Mouse (Mus musculus): ENCODE measurements around the gene Ifna1. TPM values are rescaled to one million over a fixed set of nuclear protein-coding genes. Genes with fewer than 3 reads are reported as not detected.

Ifna1 gene
- total and polyA plus RNA-seq, 3 experiments: not detected

Other genes starting within 250 kb of the Ifna1 start
- not detected in 2 replicates for gene Ifna12, start 246.7 kb upstream of the Ifna1 start, total RNA-seq (2012; rRNA removed)
- not detected for gene Ifna12, start 246.7 kb upstream of the Ifna1 start, polyA plus RNA-seq (2012; ENCODE audit: insufficient read depth in 1 of 2, insufficient read length in 2 of 2, low read depth in 1 of 2, low replicate concordance in 2 of 2, missing spikeins in 1 of 2)
- gene C87499, start 215.7 kb upstream of the Ifna1 start, total RNA-seq (2012; rRNA removed): not detected in 2 replicates
- not detected for gene C87499, start 215.7 kb upstream of the Ifna1 start, polyA plus RNA-seq (2012; ENCODE audit: insufficient read depth in 1 of 2, insufficient read length in 2 of 2, low read depth in 1 of 2, low replicate concordance in 2 of 2, missing spikeins in 1 of 2)
- not detected in 2 replicates for gene Ifna13, start 205.6 kb upstream of the Ifna1 start, total RNA-seq (2012; rRNA removed)
- gene Ifna13, start 205.6 kb upstream of the Ifna1 start, polyA plus RNA-seq (2012; ENCODE audit: insufficient read depth in 1 of 2, insufficient read length in 2 of 2, low read depth in 1 of 2, low replicate concordance in 2 of 2, missing spikeins in 1 of 2): not detected
- not detected in 2 replicates for gene Ifna16, start 173.2 kb upstream of the Ifna1 start, total RNA-seq (2012; rRNA removed)
- not detected for gene Ifna16, start 173.2 kb upstream of the Ifna1 start, polyA plus RNA-seq (2012; ENCODE audit: insufficient read depth in 1 of 2, insufficient read length in 2 of 2, low read depth in 1 of 2, low replicate concordance in 2 of 2, missing spikeins in 1 of 2)
- not detected in 2 replicates for gene Ifna2, start 166.2 kb upstream of the Ifna1 start, total RNA-seq (2012; rRNA removed)
- not detected for gene Ifna2, start 166.2 kb upstream of the Ifna1 start, polyA plus RNA-seq (2012; ENCODE audit: insufficient read depth in 1 of 2, insufficient read length in 2 of 2, low read depth in 1 of 2, low replicate concordance in 2 of 2, missing spikeins in 1 of 2)
- not detected in 2 replicates for gene Ifnab, start 158.7 kb upstream of the Ifna1 start, total RNA-seq (2012; rRNA removed)
- gene Ifnab, start 158.7 kb upstream of the Ifna1 start, polyA plus RNA-seq (2012; ENCODE audit: insufficient read depth in 1 of 2, insufficient read length in 2 of 2, low read depth in 1 of 2, low replicate concordance in 2 of 2, missing spikeins in 1 of 2): not detected
- gene Gm26566, start 128.3 kb upstream of the Ifna1 start, total RNA-seq (2012; rRNA removed): 7.8 and 9.8 TPM in 2 replicates
- gene Gm26566, start 128.3 kb upstream of the Ifna1 start, polyA plus RNA-seq (2012; ENCODE audit: insufficient read depth in 1 of 2, insufficient read length in 2 of 2, low read depth in 1 of 2, low replicate concordance in 2 of 2, missing spikeins in 1 of 2): under 1 TPM in 1 of 2 experiments, not detected in 1; 0.40 TPM
- gene Klhl9, start 127.6 kb upstream of the Ifna1 start, total RNA-seq (2012; rRNA removed): 33.9 and 35.1 TPM in 2 replicates
- gene Klhl9, start 127.6 kb upstream of the Ifna1 start, polyA plus RNA-seq (2012; ENCODE audit: insufficient read depth in 1 of 2, insufficient read length in 2 of 2, low read depth in 1 of 2, low replicate concordance in 2 of 2, missing spikeins in 1 of 2): 10 to 100 TPM; 16.6 to 69.5 TPM
- not detected in 2 replicates for gene Gm13271, start 95.2 kb upstream of the Ifna1 start, total RNA-seq (2012; rRNA removed)
- not detected for gene Gm13271, start 95.2 kb upstream of the Ifna1 start, polyA plus RNA-seq (2012; ENCODE audit: insufficient read depth in 1 of 2, insufficient read length in 2 of 2, low read depth in 1 of 2, low replicate concordance in 2 of 2, missing spikeins in 1 of 2)
- not detected in 2 replicates for gene Gm13283, start 90.0 kb upstream of the Ifna1 start, total RNA-seq (2012; rRNA removed)
- not detected for gene Gm13283, start 90.0 kb upstream of the Ifna1 start, polyA plus RNA-seq (2012; ENCODE audit: insufficient read depth in 1 of 2, insufficient read length in 2 of 2, low read depth in 1 of 2, low replicate concordance in 2 of 2, missing spikeins in 1 of 2)
- gene Gm13290, start 76.3 kb upstream of the Ifna1 start, total RNA-seq (2012; rRNA removed): not detected in 2 replicates
- under 1 TPM in 1 of 2 experiments, not detected in 1; 0.29 TPM for gene Gm13290, start 76.3 kb upstream of the Ifna1 start, polyA plus RNA-seq (2012; ENCODE audit: insufficient read depth in 1 of 2, insufficient read length in 2 of 2, low read depth in 1 of 2, low replicate concordance in 2 of 2, missing spikeins in 1 of 2)
- gene Gm13289, start 73.2 kb upstream of the Ifna1 start, total RNA-seq (2012; rRNA removed): not detected in 2 replicates
- gene Gm13289, start 73.2 kb upstream of the Ifna1 start, polyA plus RNA-seq (2012; ENCODE audit: insufficient read depth in 1 of 2, insufficient read length in 2 of 2, low read depth in 1 of 2, low replicate concordance in 2 of 2, missing spikeins in 1 of 2): not detected
- not detected in 2 replicates for gene Gm13272, start 70.2 kb upstream of the Ifna1 start, total RNA-seq (2012; rRNA removed)
- gene Gm13272, start 70.2 kb upstream of the Ifna1 start, polyA plus RNA-seq (2012; ENCODE audit: insufficient read depth in 1 of 2, insufficient read length in 2 of 2, low read depth in 1 of 2, low replicate concordance in 2 of 2, missing spikeins in 1 of 2): not detected
- gene Ifnz, start 68.0 kb upstream of the Ifna1 start, total RNA-seq (2012; rRNA removed): not detected in 2 replicates
- gene Ifnz, start 68.0 kb upstream of the Ifna1 start, polyA plus RNA-seq (2012; ENCODE audit: insufficient read depth in 1 of 2, insufficient read length in 2 of 2, low read depth in 1 of 2, low replicate concordance in 2 of 2, missing spikeins in 1 of 2): under 1 TPM in 1 of 2 experiments, not detected in 1; 0.11 TPM
- not detected in 2 replicates for gene Gm13276, start 64.4 kb upstream of the Ifna1 start, total RNA-seq (2012; rRNA removed)
- gene Gm13276, start 64.4 kb upstream of the Ifna1 start, polyA plus RNA-seq (2012; ENCODE audit: insufficient read depth in 1 of 2, insufficient read length in 2 of 2, low read depth in 1 of 2, low replicate concordance in 2 of 2, missing spikeins in 1 of 2): not detected
- not detected in 2 replicates for gene Gm13277, start 61.5 kb upstream of the Ifna1 start, total RNA-seq (2012; rRNA removed)
- gene Gm13277, start 61.5 kb upstream of the Ifna1 start, polyA plus RNA-seq (2012; ENCODE audit: insufficient read depth in 1 of 2, insufficient read length in 2 of 2, low read depth in 1 of 2, low replicate concordance in 2 of 2, missing spikeins in 1 of 2): not detected
- gene Gm13278, start 58.5 kb upstream of the Ifna1 start, total RNA-seq (2012; rRNA removed): not detected in 2 replicates
- gene Gm13278, start 58.5 kb upstream of the Ifna1 start, polyA plus RNA-seq (2012; ENCODE audit: insufficient read depth in 1 of 2, insufficient read length in 2 of 2, low read depth in 1 of 2, low replicate concordance in 2 of 2, missing spikeins in 1 of 2): not detected
- gene Gm13275, start 55.6 kb upstream of the Ifna1 start, total RNA-seq (2012; rRNA removed): not detected in 2 replicates
- under 1 TPM in 1 of 2 experiments, not detected in 1; 0.52 TPM for gene Gm13275, start 55.6 kb upstream of the Ifna1 start, polyA plus RNA-seq (2012; ENCODE audit: insufficient read depth in 1 of 2, insufficient read length in 2 of 2, low read depth in 1 of 2, low replicate concordance in 2 of 2, missing spikeins in 1 of 2)
- gene Gm13279, start 52.7 kb upstream of the Ifna1 start, total RNA-seq (2012; rRNA removed): not detected in 2 replicates
- not detected for gene Gm13279, start 52.7 kb upstream of the Ifna1 start, polyA plus RNA-seq (2012; ENCODE audit: insufficient read depth in 1 of 2, insufficient read length in 2 of 2, low read depth in 1 of 2, low replicate concordance in 2 of 2, missing spikeins in 1 of 2)
- gene Gm13285, start 50.4 kb upstream of the Ifna1 start, total RNA-seq (2012; rRNA removed): 0.10 TPM in 1 of 2 replicates, not detected in the other
- under 1 TPM in 1 of 2 experiments, not detected in 1; 0.14 TPM for gene Gm13285, start 50.4 kb upstream of the Ifna1 start, polyA plus RNA-seq (2012; ENCODE audit: insufficient read depth in 1 of 2, insufficient read length in 2 of 2, low read depth in 1 of 2, low replicate concordance in 2 of 2, missing spikeins in 1 of 2)
- not detected in 2 replicates for gene Gm13287, start 46.8 kb upstream of the Ifna1 start, total RNA-seq (2012; rRNA removed)
- not detected for gene Gm13287, start 46.8 kb upstream of the Ifna1 start, polyA plus RNA-seq (2012; ENCODE audit: insufficient read depth in 1 of 2, insufficient read length in 2 of 2, low read depth in 1 of 2, low replicate concordance in 2 of 2, missing spikeins in 1 of 2)
- not detected in 2 replicates for gene Gm13288, start 44.6 kb upstream of the Ifna1 start, total RNA-seq (2012; rRNA removed)
- gene Gm13288, start 44.6 kb upstream of the Ifna1 start, polyA plus RNA-seq (2012; ENCODE audit: insufficient read depth in 1 of 2, insufficient read length in 2 of 2, low read depth in 1 of 2, low replicate concordance in 2 of 2, missing spikeins in 1 of 2): not detected
- gene Ifna7, start 33.9 kb upstream of the Ifna1 start, total RNA-seq (2012; rRNA removed): not detected in 2 replicates
- not detected for gene Ifna7, start 33.9 kb upstream of the Ifna1 start, polyA plus RNA-seq (2012; ENCODE audit: insufficient read depth in 1 of 2, insufficient read length in 2 of 2, low read depth in 1 of 2, low replicate concordance in 2 of 2, missing spikeins in 1 of 2)
- not detected in 2 replicates for gene Ifna11, start 30.1 kb upstream of the Ifna1 start, total RNA-seq (2012; rRNA removed)
- not detected for gene Ifna11, start 30.1 kb upstream of the Ifna1 start, polyA plus RNA-seq (2012; ENCODE audit: insufficient read depth in 1 of 2, insufficient read length in 2 of 2, low read depth in 1 of 2, low replicate concordance in 2 of 2, missing spikeins in 1 of 2)
- not detected in 2 replicates for gene Ifna6, start 22.7 kb upstream of the Ifna1 start, total RNA-seq (2012; rRNA removed)
- gene Ifna6, start 22.7 kb upstream of the Ifna1 start, polyA plus RNA-seq (2012; ENCODE audit: insufficient read depth in 1 of 2, insufficient read length in 2 of 2, low read depth in 1 of 2, low replicate concordance in 2 of 2, missing spikeins in 1 of 2): not detected
- gene Ifna5, start 14.6 kb upstream of the Ifna1 start, total RNA-seq (2012; rRNA removed): not detected in 2 replicates
- not detected for gene Ifna5, start 14.6 kb upstream of the Ifna1 start, polyA plus RNA-seq (2012; ENCODE audit: insufficient read depth in 1 of 2, insufficient read length in 2 of 2, low read depth in 1 of 2, low replicate concordance in 2 of 2, missing spikeins in 1 of 2)
- gene Ifna4, start 8.2 kb upstream of the Ifna1 start, total RNA-seq (2012; rRNA removed): not detected in 2 replicates
- not detected for gene Ifna4, start 8.2 kb upstream of the Ifna1 start, polyA plus RNA-seq (2012; ENCODE audit: insufficient read depth in 1 of 2, insufficient read length in 2 of 2, low read depth in 1 of 2, low replicate concordance in 2 of 2, missing spikeins in 1 of 2)
- gene Ifne, start 30.1 kb downstream of the Ifna1 start, total RNA-seq (2012; rRNA removed): not detected in 2 replicates
- gene Ifne, start 30.1 kb downstream of the Ifna1 start, polyA plus RNA-seq (2012; ENCODE audit: insufficient read depth in 1 of 2, insufficient read length in 2 of 2, low read depth in 1 of 2, low replicate concordance in 2 of 2, missing spikeins in 1 of 2): not detected

Measured in MEL (cell line).